Mouse (Mus musculus) hindlimb bud, embryonic 11.5 days (tissue): ENCODE data around the gene Prkcz.

Experiments used
- DNase-seq: peaks from one replicate; pipeline ENCODE4 v3.0.0-alpha.2; 2012; ENCODE audit warnings: low read depth, low spot score; ENCODE audit errors: extremely low spot score

Gene Prkcz

GRCm38 (mm10) chr4:155284521-155285379 lies 76.4 kb downstream of the Prkcz start:
- DNase-seq = no peak

DNA sequence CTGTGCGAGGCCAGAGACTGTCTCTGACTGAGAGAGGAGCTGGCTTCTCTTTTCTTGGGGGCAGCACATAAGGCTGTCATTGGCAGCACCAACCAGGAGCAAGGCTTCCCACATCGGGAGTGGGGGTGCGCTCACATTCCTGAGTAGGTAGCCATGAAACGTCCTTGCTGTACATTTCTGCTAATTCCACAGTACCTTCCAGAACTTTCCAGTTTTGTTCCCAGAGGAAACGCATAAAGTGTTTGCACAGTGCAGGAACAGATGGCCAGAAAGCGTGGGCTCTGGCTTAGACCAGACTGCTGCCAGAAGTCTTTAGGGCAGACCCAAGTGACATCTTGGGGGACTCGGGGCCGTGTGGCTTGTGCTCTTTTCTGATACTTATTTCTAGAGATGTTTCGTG lies 77.6 kb downstream of the Prkcz start:
- no peak for DNase-seq

- DNase-seq = no peak
Observed at GRCm38 (mm10) chr4:155283001-155283503, 78.1 kb downstream of the Prkcz start.

DNA sequence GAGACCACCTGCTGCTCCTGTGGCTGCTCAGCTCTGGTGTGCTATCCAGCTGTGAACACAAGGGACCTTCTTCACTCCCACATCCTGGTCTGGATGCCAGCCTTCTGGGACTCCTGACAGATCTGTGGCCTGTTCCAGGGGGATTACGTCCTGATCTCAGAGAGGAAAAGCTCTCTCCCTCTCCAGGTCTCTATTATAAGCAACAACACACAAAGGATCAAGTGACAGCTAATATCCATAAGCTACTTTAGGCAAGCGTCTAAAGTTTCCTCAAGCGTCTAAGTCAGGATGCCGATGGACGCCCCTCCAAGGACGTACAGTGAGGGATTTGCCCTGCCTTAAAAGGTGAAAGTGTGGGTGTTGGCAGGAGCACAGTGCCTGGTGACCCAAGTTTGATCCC lies 78.9 kb downstream of the Prkcz start:
- DNase-seq = no peak

- no peak for DNase-seq
Observed at GRCm38 (mm10) chr4:155281652-155282051, 79.5 kb downstream of the Prkcz start.

- no peak for DNase-seq
Observed at GRCm38 (mm10) chr4:155281227-155281626, 79.9 kb downstream of the Prkcz start.

- no peak for DNase-seq
Observed at GRCm38 (mm10) chr4:155280768-155281121, 80.4 kb downstream of the Prkcz start.

DNA sequence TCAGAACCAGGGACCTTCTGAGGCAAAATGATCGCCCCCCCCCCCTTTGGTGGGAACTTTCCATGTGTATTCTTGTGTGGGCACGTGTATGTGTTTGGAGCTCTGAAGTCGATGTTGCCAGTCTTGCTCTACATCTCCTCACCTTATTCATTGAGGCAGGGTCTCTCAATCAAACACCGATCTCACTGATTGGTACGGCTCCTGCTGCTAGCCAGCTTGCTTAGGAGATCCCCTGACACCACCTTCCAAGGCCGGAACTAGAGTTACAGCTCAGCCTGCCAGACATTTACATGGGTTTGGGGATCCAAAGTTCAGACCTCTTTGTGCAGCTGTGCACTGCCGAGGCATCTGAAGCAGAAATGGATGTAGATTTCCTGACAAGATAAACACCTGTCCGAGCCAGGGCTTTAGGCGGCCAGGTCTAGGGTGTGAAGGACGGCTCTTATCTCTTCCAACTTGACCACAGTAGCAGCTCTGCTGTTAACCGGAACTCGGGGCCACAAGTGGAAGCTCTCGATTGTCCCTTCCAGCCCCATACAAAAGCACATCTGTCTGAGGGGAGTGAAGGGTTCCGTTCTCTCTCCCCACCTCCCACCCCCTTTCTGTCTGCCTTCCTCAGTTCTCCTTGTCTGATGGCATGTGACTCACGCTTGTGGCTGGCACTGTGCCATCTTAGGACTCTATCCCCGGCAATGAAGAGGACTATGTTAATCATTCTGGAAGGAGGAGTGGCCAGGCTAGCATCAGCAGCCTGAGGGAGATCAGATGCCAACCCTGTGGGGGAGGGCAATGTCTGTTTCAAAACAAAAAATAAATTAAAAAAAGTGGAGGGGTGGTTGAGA lies 81.0 kb downstream of the Prkcz start:
- DNase-seq = no peak

- DNase-seq = no peak
Observed at GRCm38 (mm10) chr4:155279054-155279453, 82.1 kb downstream of the Prkcz start.

DNA sequence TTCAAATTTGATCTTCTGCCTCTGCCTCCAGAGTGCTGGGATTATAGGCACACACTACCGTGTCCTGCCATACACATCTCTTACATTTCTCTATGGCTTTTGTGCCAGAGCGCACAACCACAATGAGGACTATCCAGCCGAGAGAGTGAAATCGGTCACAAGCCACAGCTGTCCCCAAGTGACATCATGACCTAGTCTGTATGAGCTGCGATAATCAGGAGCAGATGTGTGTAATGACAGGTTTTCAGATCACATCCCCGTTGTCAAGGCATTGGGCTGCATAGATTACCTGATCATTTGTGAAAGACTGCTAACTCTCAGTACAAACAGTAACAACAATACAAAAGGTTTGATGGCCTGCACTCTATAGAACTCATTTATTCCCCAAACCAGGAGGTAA lies 83.2 kb downstream of the Prkcz start:
- peak; percentile 57 for DNase-seq

- DNase-seq = no peak
Observed at GRCm38 (mm10) chr4:155274851-155275250, 86.3 kb downstream of the Prkcz start.

DNA sequence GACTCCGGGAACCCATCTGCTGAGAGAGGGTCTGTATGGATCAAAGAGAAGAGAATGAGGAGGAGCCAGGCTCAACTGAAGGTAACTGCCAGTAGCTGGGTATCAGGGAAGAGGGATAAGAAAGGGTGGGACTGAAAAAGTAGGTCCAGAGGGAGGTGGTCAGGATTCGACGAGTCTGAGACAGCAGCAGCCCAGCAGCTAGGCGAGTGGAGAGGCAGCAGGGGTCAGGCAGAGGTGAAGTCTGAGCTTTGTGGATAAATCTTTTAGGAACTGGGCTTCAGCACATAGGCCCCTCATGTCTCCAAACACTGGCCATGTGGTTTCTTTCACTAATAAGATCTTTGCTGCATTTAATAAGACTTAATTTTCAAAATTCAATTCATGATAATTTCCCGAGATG lies 86.7 kb downstream of the Prkcz start:
- DNase-seq = no peak

GRCm38 (mm10) chr4:155268382-155268781 lies 92.8 kb downstream of the Prkcz start:
- DNase-seq = no peak

- DNase-seq = no peak
Observed at GRCm38 (mm10) chr4:155267639-155268175, 93.5 kb downstream of the Prkcz start.

DNA sequence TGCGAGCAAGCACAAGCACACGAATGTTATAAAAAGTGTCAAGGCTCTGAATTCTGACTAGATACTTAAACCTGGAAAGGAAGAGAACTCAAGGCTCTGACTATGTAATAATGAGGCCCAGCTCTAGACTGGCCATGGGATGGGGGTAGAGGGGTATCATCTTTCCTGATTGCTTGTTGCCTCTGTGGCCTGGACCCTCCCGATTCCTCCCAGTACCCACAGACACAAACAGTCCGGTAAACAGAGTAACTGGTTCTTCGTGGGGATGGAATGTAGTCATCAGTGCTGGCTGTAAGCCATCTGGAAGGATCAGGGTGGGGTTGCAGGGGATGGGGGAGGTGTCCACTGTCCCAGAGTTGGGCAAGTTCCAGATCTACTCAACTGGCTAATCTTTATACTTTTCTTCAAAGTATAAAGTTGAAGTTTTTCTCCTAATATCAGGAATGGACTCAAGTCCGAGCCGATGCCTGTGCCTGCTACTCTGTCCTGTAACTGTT lies 94.1 kb downstream of the Prkcz start:
- no peak for DNase-seq

DNA sequence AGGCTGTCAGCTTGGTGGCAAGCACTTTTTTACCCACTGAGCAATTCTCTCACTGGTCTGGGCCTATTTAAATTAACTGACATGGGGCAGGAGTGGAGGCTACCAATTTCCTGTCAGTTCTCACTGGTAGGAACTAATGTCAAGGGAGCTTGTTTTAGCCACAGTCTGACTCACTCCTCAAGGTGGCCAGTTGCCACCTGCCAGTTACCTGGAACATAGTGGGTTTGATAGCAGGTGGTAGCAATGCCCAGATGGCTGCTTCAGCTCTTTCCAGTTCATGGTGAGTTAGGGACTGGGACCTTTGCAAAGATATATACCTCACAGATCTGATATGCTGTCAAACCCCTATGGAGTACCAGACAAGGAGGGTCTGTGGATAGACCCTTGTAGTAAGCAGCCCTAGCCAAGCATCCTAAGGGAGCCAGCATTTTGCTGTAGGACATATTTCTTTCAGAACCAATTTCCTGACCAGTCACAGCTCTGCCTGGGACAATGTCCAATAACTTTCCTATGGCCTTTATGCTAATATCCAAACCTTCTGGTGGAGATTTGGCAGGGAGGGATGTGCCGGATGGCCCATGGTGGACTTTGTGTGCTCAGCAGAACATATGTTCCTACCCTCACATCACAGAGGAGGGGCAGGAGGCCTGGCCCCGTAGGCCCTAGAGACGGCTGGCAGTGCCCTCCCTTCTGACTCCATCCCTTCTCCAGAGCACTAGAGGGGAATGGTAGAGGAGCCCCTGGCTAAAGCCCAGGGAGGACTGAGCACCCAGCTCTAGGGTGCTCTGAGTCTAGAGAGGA lies 96.4 kb downstream of the Prkcz start:
- no peak for DNase-seq

DNA sequence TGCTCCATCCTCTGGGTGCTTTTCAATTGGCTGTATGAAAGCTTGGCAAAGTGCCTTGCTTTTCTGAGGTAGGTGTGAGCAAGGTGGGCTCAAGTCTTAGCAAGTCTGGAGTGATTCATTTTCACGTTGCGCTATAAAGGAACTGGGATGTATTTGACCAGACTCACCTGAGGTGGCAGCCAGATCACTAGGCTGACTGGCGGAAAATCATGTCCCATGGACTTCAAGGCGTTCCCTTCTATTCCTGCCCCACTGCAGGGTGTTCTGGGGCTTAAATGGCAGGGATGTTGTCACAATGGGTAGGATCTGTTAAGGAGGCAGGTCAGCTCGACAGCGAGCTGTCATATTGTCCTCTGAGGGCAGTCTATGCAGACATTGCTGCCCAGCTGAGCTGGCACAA lies 108.9 kb downstream of the Prkcz start:
- DNase-seq = no peak

DNA sequence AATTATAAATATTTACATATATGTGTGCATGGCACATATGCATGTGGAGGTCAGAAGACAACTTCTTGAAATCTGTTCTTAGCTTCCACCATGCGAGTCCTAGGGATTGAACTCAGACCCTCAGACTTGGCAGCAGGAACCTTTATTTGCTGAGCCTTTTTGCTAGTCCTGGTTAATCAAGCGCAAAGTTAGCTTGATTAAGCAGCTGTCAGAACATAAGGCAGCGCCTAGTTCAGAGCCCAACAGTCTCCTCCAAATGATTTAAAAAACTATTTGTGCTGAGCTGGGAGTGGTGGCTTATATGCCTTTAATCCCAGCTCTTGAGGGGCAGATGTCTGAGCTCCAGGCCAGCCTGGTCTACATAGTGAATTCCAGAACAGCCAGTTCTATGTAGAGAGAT lies 110.0 kb downstream of the Prkcz start:
- no peak for DNase-seq

- no peak for DNase-seq
Observed at GRCm38 (mm10) chr4:155250361-155251117, 110.6 kb downstream of the Prkcz start.
